Mouse (Mus musculus) hindlimb bud, embryonic 11.5 days (tissue): ENCODE measurements at regions not wholly inside any gene's neighbourhood (a gene's known extent, or its start where the extent isn't known, plus 50 kb on each side); places are given as distances from the start of the nearest gene placed in this dataset.

Experiments
- DNase-seq: peaks from one replicate; pipeline ENCODE4 v3.0.0-alpha.2; 2012; ENCODE audit warnings: low read depth, low spot score; ENCODE audit errors: extremely low spot score

GRCm38 (mm10) chr9:52379031-52379430 is 210.7 kb upstream of the Zc3h12c start:
- DNase-seq = no peak

GRCm38 (mm10) chr9:52377761-52378160 is 209.4 kb upstream of the Zc3h12c start:
- DNase-seq = no peak

GRCm38 (mm10) chr9:52376914-52377313 is 208.5 kb upstream of the Zc3h12c start:
- no peak for DNase-seq

- DNase-seq = no peak
Measured at GRCm38 (mm10) chr9:52371296-52371695, 202.9 kb upstream of the Zc3h12c start.

- no peak for DNase-seq
Measured at GRCm38 (mm10) chr9:52368911-52369310, 200.5 kb upstream of the Zc3h12c start.

- DNase-seq = no peak
Measured at GRCm38 (mm10) chr9:52368080-52368479, 199.7 kb upstream of the Zc3h12c start.

- DNase-seq = no peak
Measured at GRCm38 (mm10) chr9:52366046-52366445, 197.7 kb upstream of the Zc3h12c start.

GRCm38 (mm10) chr9:52361599-52361998 is 193.2 kb upstream of the Zc3h12c start:
- DNase-seq = no peak

- no peak for DNase-seq
Measured at GRCm38 (mm10) chr9:52359416-52359815, 191.0 kb upstream of the Zc3h12c start.

GRCm38 (mm10) chr9:52356549-52356948 is 188.2 kb upstream of the Zc3h12c start:
- no peak for DNase-seq

GRCm38 (mm10) chr9:52355187-52355982 is 187.0 kb upstream of the Zc3h12c start:
- no peak for DNase-seq

- DNase-seq = no peak
Measured at GRCm38 (mm10) chr9:52348536-52349527, 180.5 kb upstream of the Zc3h12c start.

GRCm38 (mm10) chr9:52344177-52344877 is 176.0 kb upstream of the Zc3h12c start:
- DNase-seq = no peak

- no peak for DNase-seq
Measured at GRCm38 (mm10) chr9:52341029-52341428, 172.7 kb upstream of the Zc3h12c start.

GRCm38 (mm10) chr9:52337786-52338322 is 169.5 kb upstream of the Zc3h12c start:
- DNase-seq = no peak

- DNase-seq = no peak
Measured at GRCm38 (mm10) chr9:52334767-52335166, 166.4 kb upstream of the Zc3h12c start.

- no peak for DNase-seq
Measured at GRCm38 (mm10) chr9:52333884-52334283, 165.5 kb upstream of the Zc3h12c start.

- DNase-seq = no peak
Measured at GRCm38 (mm10) chr9:52331748-52332147, 163.4 kb upstream of the Zc3h12c start.

GRCm38 (mm10) chr9:52330652-52331051 is 162.3 kb upstream of the Zc3h12c start:
- DNase-seq = no peak

- no peak for DNase-seq
Measured at GRCm38 (mm10) chr9:52324347-52324746, 156.0 kb upstream of the Zc3h12c start.

GRCm38 (mm10) chr9:52323757-52324156 is 155.4 kb upstream of the Zc3h12c start:
- DNase-seq = no peak
